Mouse (Mus musculus): Measurements from ENCODE around the gene Gm49320. TPM values are rescaled to one million over a fixed set of nuclear protein-coding genes. Genes with fewer than 3 reads are reported as not detected.

Gene Gm49320
- total RNA-seq (2012; rRNA removed) (not detected in 2 replicates), polyA plus RNA-seq (2012; ENCODE audit: insufficient read depth in 1 of 2, insufficient read length in 2 of 2, low read depth in 1 of 2, low replicate concordance in 2 of 2, missing spikeins in 1 of 2) (1 to 10 TPM in 1 of 2 experiments, not detected in 1; 2.0 TPM)

DNA sequence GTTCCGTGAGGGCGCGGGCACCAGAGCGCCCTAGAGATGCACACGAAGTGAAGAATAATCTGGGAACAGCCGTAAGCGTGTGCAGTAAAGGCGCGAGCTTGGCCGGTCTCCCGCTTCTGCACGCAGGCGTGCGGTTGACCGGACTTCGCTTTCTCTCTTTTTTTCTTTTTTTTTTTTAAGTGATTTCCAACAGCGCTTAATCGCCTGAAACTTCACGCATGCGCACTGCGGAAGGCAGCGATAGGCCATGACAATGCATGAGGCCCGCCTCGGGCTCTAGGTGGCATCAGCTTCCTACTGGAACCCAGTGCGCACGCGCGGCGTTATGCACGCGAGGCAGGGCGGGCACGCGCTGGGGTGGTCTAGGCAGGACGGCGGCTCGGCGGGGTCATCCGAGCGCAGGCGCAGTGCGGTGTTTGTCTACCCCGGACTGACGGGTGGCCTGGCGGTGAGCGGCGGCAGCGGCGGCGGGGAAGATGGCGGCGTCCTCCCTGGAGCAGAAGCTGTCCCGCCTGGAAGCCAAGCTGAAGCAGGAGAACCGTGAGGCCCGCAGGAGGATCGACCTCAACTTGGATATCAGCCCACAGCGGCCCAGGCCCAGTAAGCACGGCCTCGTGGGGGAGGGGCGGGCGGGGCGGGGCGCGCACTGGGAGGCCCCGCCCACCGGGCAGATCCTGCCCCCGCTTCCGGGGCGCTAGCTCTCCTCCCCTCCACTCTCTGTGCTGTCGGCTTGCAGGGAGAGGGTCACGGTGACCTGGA lies at the start of gene Gm49320, which contains the start of gene Map2k7:
Gene Gm49320 (plus strand): TSS at position 432 of the 759 bp plus-strand sequence.
Gene Map2k7 (plus strand): TSS at position 307 of the 759 bp plus-strand sequence.
- H3K36me3 ChIP-seq (ENCODE audit: control insufficient read depth in 1 of 2, insufficient read depth in 2 of 2, low read length in 2 of 2) = peaks cover 2 to 15% of the 10 kb centered on the region in 2 experiments; a peak in 3 of 4 replicates
- H3K79me2 ChIP-seq (ENCODE audit: control insufficient read depth, insufficient read depth, low read length, poor library complexity) = peaks cover 32% of the 10 kb centered on the region
- peak; percentile 99 for DNase-seq (ENCODE audit: low read depth, low spot score)
- no peaks in the 10 kb centered on the region for H3K9me3 ChIP-seq (replicated peaks; ENCODE audit: insufficient read depth, low read length)
- peak within 1 kb of the TSS; percentile 86 for H3K9ac ChIP-seq (ENCODE audit: control insufficient read depth, low read depth, low read length, poor library complexity, severe bottlenecking)
- H3K4me1 ChIP-seq (ENCODE audit: control insufficient read depth in 1 of 2, insufficient read depth in 2 of 2, low read length in 2 of 2) = peaks cover 0 to 18% of the 10 kb centered on the region in 2 experiments; a peak in 2 of 4 replicates
- peak within 1 kb of the TSS; percentile 93 for H3K27ac ChIP-seq (ENCODE audit: control insufficient read depth, low read depth, low read length)
- H3K27me3 ChIP-seq (ENCODE audit: control insufficient read depth in 1 of 2, insufficient read depth in 2 of 2, low read length in 2 of 2) = no peaks in the 10 kb centered on the region
- peak within 1 kb of the TSS; percentile 82 to 91 for H3K4me3 ChIP-seq (ENCODE audit: control insufficient read depth in 1 of 2, insufficient read depth in 1 of 2, low read depth in 2 of 2, low read length in 2 of 2)
- TF ChIP-seq EP300 (IDR thresholded peaks at IDR 0.05; ENCODE audit: low read depth in 1 of 2, low read length in 2 of 2) (peak in 1 of 2 experiments; percentile 13; a peak in 1 of 4 replicates), POLR2AphosphoS5 (IDR thresholded peaks at IDR 0.05; ENCODE audit: borderline replicate concordance, low read depth, low read length) (no peak; the same call in 1 of the 2 replicates), POLR2A (IDR thresholded peaks at IDR 0.05; ENCODE audit: control insufficient read depth in 1 of 2, insufficient read depth in 1 of 2, low read depth in 1 of 2, low read length in 2 of 2, poor library complexity in 1 of 2) (peak; percentile 65 to 93), GATA1 (IDR thresholded peaks at IDR 0.05; ENCODE audit: low read depth, low read length) (peak; percentile 26; the same call in 1 of the 2 replicates), JUND (IDR thresholded peaks at IDR 0.05; ENCODE audit: low read depth, low read length) (no peak), ZMIZ1 (IDR thresholded peaks at IDR 0.05; ENCODE audit: low read depth, low read length) (peak; percentile 90), TCF12 (IDR thresholded peaks at IDR 0.05; ENCODE audit: low read depth, low read length) (peak; percentile 70), USF2 (IDR thresholded peaks at IDR 0.05; ENCODE audit: borderline replicate concordance in 1 of 2, insufficient read depth in 1 of 2, low read depth in 1 of 2, low read length in 2 of 2) (no peak), ELF1 (IDR thresholded peaks at IDR 0.05; ENCODE audit: low read depth, low read length) (peak; percentile 70), NELFE (IDR thresholded peaks at IDR 0.05; ENCODE audit: low read depth, low read length) (peak; percentile 85), KAT2A (conservative IDR thresholded peaks at IDR 0.05; ENCODE audit: low read depth, low read length) (no peak; the same call in 1 of the 2 replicates), ZC3H11A (IDR thresholded peaks at IDR 0.05; ENCODE audit: low read depth, low read length) (no peak), MAX (IDR thresholded peaks at IDR 0.05; ENCODE audit: low read length) (peak; percentile 86; the same call in 1 of the 2 replicates), MYC (IDR thresholded peaks at IDR 0.05; ENCODE audit: low read depth, low read length) (peak; percentile 93; the same call in 1 of the 2 replicates), RAD21 (IDR thresholded peaks at IDR 0.05; ENCODE audit: low read depth, low read length) (no peak), SMC3 (IDR thresholded peaks at IDR 0.05; ENCODE audit: low read depth, low read length) (0 out of 2 replicates have a peak, but pooled peaks have one; percentile 1), USF1 (IDR thresholded peaks at IDR 0.05; ENCODE audit: low read depth, low read length) (peak; percentile 71), ZNF384 (IDR thresholded peaks at IDR 0.05; ENCODE audit: low read depth, low read length) (peak; percentile 98), HCFC1 (IDR thresholded peaks at IDR 0.05; ENCODE audit: low read depth, low read length) (peak; percentile 87), GABPA (IDR thresholded peaks at IDR 0.05; ENCODE audit: low read depth, low read length) (no peak), MYB (IDR thresholded peaks at IDR 0.05; ENCODE audit: low read depth, low read length) (no peak), CHD1 (IDR thresholded peaks at IDR 0.05; ENCODE audit: low read depth, low read length) (no peak), POLR2AphosphoS2 (IDR thresholded peaks at IDR 0.05; ENCODE audit: low read length) (peak; percentile 86), UBTF (IDR thresholded peaks at IDR 0.05; ENCODE audit: borderline replicate concordance, insufficient read depth, low read depth, low read length) (no peak), MXI1 (IDR thresholded peaks at IDR 0.05; ENCODE audit: low read depth, low read length) (peak; percentile 84; the same call in 1 of the 2 replicates), MAZ (IDR thresholded peaks at IDR 0.05; ENCODE audit: low read depth, low read length) (peak; percentile 92), CTCF (IDR thresholded peaks at IDR 0.05 in 2 of 3, conservative IDR thresholded peaks at IDR 0.05 in 1 of 3; ENCODE audit: control insufficient read depth in 1 of 3, insufficient read depth in 1 of 3, low read depth in 2 of 3, low read length in 3 of 3, poor library complexity in 1 of 3, severe bottlenecking in 1 of 3) (peak in 2 of 3 experiments; percentile 41 to 47; a peak in 3 of 6 replicates), NRF1 (IDR thresholded peaks at IDR 0.05; ENCODE audit: insufficient read depth, low read depth, low read length, poor library complexity, severe bottlenecking) (peak; percentile 100), ETS1 (IDR thresholded peaks at IDR 0.05; ENCODE audit: low read depth, low read length) (no peak; the same call in 1 of the 2 replicates), RCOR1 (IDR thresholded peaks at IDR 0.05; ENCODE audit: low read depth, low read length) (no peak), MEF2A (IDR thresholded peaks at IDR 0.05; ENCODE audit: extremely low read depth, insufficient replicate concordance, low read depth, low read length, poor library complexity, severe bottlenecking) (no peak), E2F4 (IDR thresholded peaks at IDR 0.05; ENCODE audit: borderline replicate concordance, low read depth, low read length) (no peak), TAL1 (IDR thresholded peaks at IDR 0.05; ENCODE audit: low read length) (no peak), TBP (IDR thresholded peaks at IDR 0.05; ENCODE audit: low read depth, low read length) (peak; percentile 77)
